Mouse (Mus musculus) urinary bladder, postnatal 36 days (tissue): Measurements from ENCODE around the gene Tbce.

Source experiments
- DNase-seq, 2 experiments: peaks; one replicate each; pipeline ENCODE4 v3.0.0; 2022; ENCODE audit warnings: low spot score in 2 of 2, mixed read lengths in 1 of 2

The Tbce gene

DNA sequence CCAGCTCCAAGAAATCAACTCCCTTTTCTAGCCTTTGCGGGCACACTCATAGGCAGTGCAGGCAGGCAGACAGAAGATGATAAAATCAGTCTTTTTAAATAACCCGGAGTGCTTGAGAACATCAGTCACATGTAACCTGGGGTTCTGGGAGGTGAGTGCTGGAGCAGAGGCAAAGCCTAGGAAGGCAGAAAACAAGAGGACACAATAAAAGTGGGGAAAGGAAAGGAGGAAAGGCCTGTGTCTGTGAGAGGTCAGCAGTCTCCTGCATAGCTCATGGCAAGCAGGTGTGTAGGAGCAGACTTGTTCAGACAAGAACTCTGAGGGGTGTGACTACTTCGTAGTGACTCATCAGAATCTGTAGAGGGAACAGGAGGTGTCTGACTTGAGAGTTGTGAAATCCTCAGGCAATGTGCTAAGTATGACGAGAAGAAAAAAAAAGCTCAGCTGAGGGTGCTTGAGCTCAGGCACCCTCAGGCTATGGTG lies 70.8 kb downstream of the Tbce start:
- peak; percentile 23 to 44 for DNase-seq

DNA sequence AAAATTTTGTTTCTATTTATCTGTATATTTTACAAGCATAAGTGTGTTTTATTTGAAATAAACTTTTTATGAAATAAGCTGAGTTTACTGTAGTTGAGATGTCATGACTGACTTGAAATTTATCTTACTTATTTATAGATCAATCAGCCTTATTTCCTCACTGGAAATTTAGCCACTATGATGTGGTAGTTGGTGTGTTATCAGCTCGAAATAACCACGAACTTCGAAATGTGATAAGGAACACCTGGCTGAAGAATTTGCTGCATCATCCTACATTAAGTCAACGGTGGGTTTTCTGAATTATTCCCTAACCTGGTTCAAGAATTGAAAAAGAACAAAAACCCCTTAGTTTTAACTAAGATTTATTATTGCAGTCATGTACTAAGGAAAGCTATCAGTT lies 73.3 kb downstream of the Tbce start:
- DNase-seq: no peak

- no peak for DNase-seq
These were observed 74.0 kb downstream of the Tbce start for GRCm38 (mm10) chr13:13965388-13965964.

GRCm38 (mm10) chr13:13961046-13961445 lies 78.4 kb downstream of the Tbce start:
- no peak for DNase-seq

GRCm38 (mm10) chr13:13960211-13960610 lies 79.2 kb downstream of the Tbce start:
- DNase-seq: no peak

GRCm38 (mm10) chr13:13956686-13957085 lies 82.8 kb downstream of the Tbce start:
- no peak for DNase-seq

- peak; percentile 23 to 35 for DNase-seq
These were observed 84.5 kb downstream of the Tbce start for GRCm38 (mm10) chr13:13954931-13955330.

DNA sequence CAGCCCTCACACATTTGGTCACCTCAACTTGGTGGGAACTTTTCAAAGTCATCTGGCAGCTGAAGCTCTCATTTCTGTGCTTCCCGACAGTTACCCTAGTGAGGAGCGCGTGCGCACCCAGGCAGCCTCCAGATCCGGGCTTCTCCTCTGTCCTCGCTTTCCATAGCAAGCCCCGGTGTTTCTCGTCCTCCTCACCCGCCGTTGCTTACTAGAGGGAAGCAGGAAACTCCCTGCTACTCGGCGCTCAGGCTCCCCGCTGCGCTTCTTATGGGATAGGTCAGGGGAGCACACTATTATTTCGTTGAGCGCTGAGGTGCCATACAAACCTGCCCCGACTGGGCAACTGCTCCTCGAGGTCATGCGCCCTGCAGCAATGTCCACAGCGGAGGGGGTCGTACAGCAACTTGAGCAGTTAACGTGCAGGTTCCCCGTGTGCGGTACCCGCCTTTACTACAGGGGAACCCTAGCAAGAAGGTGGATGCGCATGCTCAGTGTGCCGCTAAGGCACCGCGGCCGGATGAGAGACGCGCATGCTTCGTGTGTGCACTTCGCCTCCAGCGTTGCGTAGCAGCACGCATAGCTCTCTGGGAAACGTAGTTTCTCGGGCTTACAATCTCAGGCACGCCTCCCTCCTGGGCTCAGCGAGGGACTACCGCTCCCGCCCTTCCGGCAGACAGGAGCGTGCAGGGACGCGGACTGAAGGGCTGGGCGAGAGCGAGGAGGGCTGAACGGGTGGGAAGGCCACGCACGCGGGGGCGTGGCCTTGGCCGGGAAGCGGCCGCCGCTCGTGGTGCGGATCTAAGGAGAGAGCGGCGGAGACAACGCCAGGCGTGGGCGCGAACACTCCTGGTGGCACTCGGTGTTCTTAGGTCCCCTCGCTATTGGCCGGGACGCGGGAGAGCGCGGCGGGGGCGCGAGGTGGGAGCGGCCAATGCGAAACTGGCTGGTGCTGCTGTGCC lies 85.3 kb downstream of the Tbce start, which contains the start of gene B3galnt2:
Gene B3galnt2 (plus strand): TSS at position 596 of the 959 bp plus-strand sequence.
- peak; percentile 92 to 97 for DNase-seq
